Comparison of ENCODE assay signal across 8 mouse cellular contexts in the genomic region with DNA sequence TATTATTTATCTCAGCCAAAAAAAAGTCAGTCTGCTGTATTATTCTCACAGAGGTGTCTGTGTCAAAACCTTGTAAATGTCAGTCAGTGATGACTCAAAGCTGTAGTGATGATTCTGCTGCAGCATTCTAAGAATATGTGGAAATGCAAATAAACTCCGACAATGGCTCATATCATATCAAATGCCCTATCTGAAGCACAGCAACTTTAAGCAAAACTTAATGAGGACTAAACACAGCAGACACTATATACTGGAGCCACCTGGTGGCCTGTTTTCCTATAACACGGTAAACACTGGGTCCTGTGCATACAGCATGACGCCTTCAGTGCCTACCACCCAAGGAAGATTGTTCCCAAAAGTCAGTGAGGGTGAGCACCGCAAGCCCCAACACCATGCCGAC. TPM values are rescaled to one million over a fixed set of nuclear protein-coding genes. Genes with fewer than 3 reads are reported as not detected.
A peak's percentile ranks its signal among the peaks of the same experiment; 100 is the strongest.
DNase-seq lines count a peak whose midpoint lies in the region; ATAC-seq and TF ChIP-seq lines count a peak whose summit lies in the region.

No protein-coding gene starts in this region.

- peak; percentile 71 for ATAC-seq in CD4-positive, CD25-positive, alpha-beta regulatory T cell, adult 4 months
- no peak; the same call in 1 of the 2 replicates for ATAC-seq in heart, postnatal 0 days (ENCODE audit: insufficient read depth, low read depth)

- 32% methylated on average over 5 of the region's 5 CpGs for WGBS in heart, postnatal 0 days

- H3K36me3 ChIP-seq in heart, postnatal 0 days (replicated peaks; ENCODE audit: control insufficient read depth, insufficient read depth, low read length): no peaks in the 10 kb centered on the region

- no peak overlapping the region for H3K4me2 ChIP-seq in heart, postnatal 0 days (ENCODE audit: low read depth, low read length)

- H3K27ac ChIP-seq in gastrocnemius, adult 2 months: no peak overlapping the region
- no peak overlapping the region for H3K27ac ChIP-seq in heart, postnatal 0 days (ENCODE audit: low read depth)

- H3K4me3 ChIP-seq in gastrocnemius, adult 2 months: no peak overlapping the region
- H3K4me3 ChIP-seq in heart, postnatal 0 days (ENCODE audit: low read depth, low read length): no peak overlapping the region

- TF ChIP-seq EP300 in heart, postnatal 0 days (IDR thresholded peaks at IDR 0.05; ENCODE audit: low read depth): no peak

- peak; percentile 29 for DNase-seq in gastrocnemius, adult 2 months
- no peak for DNase-seq in gastrocnemius, postnatal 25 days
- DNase-seq in c-Kit-positive CD71-positive TER-119-positive erythroid progenitor cells, embryonic 14.5 days (ENCODE audit: low spot score): peak; percentile 7
- DNase-seq in heart, postnatal 0 days (ENCODE audit: low spot score): peak; percentile 15
- peak; percentile 50 to 75 for DNase-seq in kidney, postnatal 36 days
- peak; percentile 26 to 48 for DNase-seq in lung, postnatal 4 days
- DNase-seq in right cerebral cortex, postnatal 4 days: peak; percentile 33

- intact Hi-C loops in gastrocnemius, adult 2 months (cut with DNase I): loop anchor here (2.0 kb wide), 1 partner anchor 497 kb away; no protein-coding TSS in a partner anchor

- no peak overlapping the region for H3K9ac ChIP-seq in heart, postnatal 0 days (replicated peaks; ENCODE audit: low read depth, low read length)

- H3K4me1 ChIP-seq in heart, postnatal 0 days (ENCODE audit: control insufficient read depth, insufficient read depth): no peaks in the 10 kb centered on the region

- no peaks in the 10 kb centered on the region for H3K9me3 ChIP-seq in heart, postnatal 0 days (replicated peaks; ENCODE audit: control insufficient read depth, low read length)

- peak; percentile 61 for TF ChIP-seq CTCF in gastrocnemius, adult 2 months (IDR thresholded peaks at IDR 0.05)
- peak; percentile 73 for TF ChIP-seq CTCF in heart, postnatal 0 days (IDR thresholded peaks at IDR 0.05; ENCODE audit: low read depth)

- H3K27me3 ChIP-seq in heart, postnatal 0 days (ENCODE audit: control insufficient read depth, insufficient read depth, low read length): no peaks in the 10 kb centered on the region

RNA-seq across cellular contexts. Expression of a gene that starts 41.1 kb away (rescaled TPM):
- 1 to 10 TPM; 2.1 to 2.4 TPM for total RNA-seq in gastrocnemius, adult 2 months (2021)
- total RNA-seq in gastrocnemius, postnatal 25 days (2021): 1 to 10 TPM; 1.9 to 2.3 TPM
- polyA plus RNA-seq in CD4-positive, CD25-positive, alpha-beta regulatory T cell, adult 4 months (2017; shearing (Covaris generic)): 10 to 100 TPM; 12.9 to 21.0 TPM
- 1.3 and 3.0 TPM in 2 replicates for total RNA-seq in heart, postnatal 0 days (2014; rRNA removed; ENCODE audit: low replicate concordance)
- 13.0 and 13.4 TPM in 2 replicates for polyA plus RNA-seq in heart, postnatal 0 days (2015; fragmentation: Nextera tagmentation; extraction: Ambion mirVana)
